Mouse (Mus musculus): ENCODE measurements around the gene Hypm. TPM values are rescaled to one million over a fixed set of nuclear protein-coding genes. Genes with fewer than 3 reads are reported as not detected.

The Hypm gene
- polyA plus RNA-seq (2015; fragmentation: Nextera tagmentation; extraction: Ambion mirVana), result not detected in 2 replicates

DNA sequence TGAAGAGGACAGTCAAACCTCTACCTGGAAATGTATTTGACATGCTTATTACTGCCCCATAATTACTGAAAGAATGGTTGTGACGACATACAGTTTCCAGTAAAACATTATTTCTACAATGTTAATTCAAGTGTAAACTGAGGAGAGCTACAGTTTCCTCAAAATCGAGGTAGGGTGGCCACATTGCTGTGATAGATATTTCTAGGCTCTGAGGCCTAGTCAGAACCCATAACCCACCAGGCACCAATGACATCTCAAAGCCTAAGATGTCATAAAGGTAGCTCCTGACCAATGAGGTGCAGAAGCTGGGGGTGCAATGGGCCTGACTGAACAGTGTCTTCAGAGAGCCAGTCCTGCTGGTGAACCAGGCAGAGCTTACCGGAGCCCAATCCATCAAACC is at the start of gene Hypm:
TSS of gene Hypm (plus strand) at position 301 of the 400 bp plus-strand sequence.
- no peaks in the 10 kb centered on the region for H3K27me3 ChIP-seq (ENCODE audit: control insufficient read depth, insufficient read depth, low read depth, low read length)
- ATAC-seq (ENCODE audit: low read depth), result no peak
- no peak within 1 kb of the TSS for H3K27ac ChIP-seq (ENCODE audit: low read length)
- no peak within 1 kb of the TSS for H3K9ac ChIP-seq (ENCODE audit: low read depth, low read length)
- H3K9me3 ChIP-seq (replicated peaks; ENCODE audit: control insufficient read depth, low read length), result no peaks in the 10 kb centered on the region
- no peaks in the 10 kb centered on the region for H3K36me3 ChIP-seq (ENCODE audit: control insufficient read depth, insufficient read depth)
- H3K4me2 ChIP-seq (ENCODE audit: low read depth, low read length), result no peak within 1 kb of the TSS
- H3K4me1 ChIP-seq (ENCODE audit: control insufficient read depth, low read depth, low read length), result no peaks in the 10 kb centered on the region
- WGBS (ENCODE audit: insufficient replicate concordance), result 57% methylated on average over 3 of the region's 3 CpGs
- no peak within 1 kb of the TSS for H3K4me3 ChIP-seq (ENCODE audit: low read depth, low read length)

DNA sequence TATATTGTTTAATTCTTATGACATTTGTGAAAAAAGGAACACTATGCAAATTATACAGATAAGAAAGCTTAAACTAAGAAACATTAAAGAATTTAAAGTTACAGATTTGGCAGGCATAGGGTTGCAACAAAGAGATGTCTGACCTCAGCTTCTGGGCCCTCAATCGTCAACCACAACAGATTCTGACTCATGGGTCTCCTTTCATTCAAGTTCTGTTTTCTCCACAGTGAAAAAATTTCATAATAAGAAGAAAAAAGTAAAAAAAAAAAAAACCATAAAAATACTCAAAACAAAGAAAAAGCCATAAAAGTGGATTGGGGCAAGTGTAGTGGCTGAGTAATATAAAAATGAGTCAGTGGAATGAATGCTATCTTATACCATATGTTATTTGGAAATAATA is 36.6 kb upstream of the Hypm start:
- WGBS (ENCODE audit: insufficient replicate concordance), result 44% methylated on average over 1 of the region's 1 CpGs
- Histone ChIP-seq H3K4me3 (ENCODE audit: low read depth, low read length) (no peak overlapping the region), H3K9me3 (replicated peaks; ENCODE audit: control insufficient read depth, low read length) (no peaks in the 10 kb centered on the region), H3K36me3 (ENCODE audit: control insufficient read depth, insufficient read depth) (no peaks in the 10 kb centered on the region), H3K4me2 (ENCODE audit: low read depth, low read length) (no peak overlapping the region), H3K27ac (ENCODE audit: low read length) (no peak overlapping the region), H3K4me1 (ENCODE audit: control insufficient read depth, low read depth, low read length) (no peaks in the 10 kb centered on the region), H3K9ac (ENCODE audit: low read depth, low read length) (no peak overlapping the region), H3K27me3 (ENCODE audit: control insufficient read depth, insufficient read depth, low read depth, low read length) (no peaks in the 10 kb centered on the region)
- ATAC-seq (ENCODE audit: low read depth), result no peak

DNA sequence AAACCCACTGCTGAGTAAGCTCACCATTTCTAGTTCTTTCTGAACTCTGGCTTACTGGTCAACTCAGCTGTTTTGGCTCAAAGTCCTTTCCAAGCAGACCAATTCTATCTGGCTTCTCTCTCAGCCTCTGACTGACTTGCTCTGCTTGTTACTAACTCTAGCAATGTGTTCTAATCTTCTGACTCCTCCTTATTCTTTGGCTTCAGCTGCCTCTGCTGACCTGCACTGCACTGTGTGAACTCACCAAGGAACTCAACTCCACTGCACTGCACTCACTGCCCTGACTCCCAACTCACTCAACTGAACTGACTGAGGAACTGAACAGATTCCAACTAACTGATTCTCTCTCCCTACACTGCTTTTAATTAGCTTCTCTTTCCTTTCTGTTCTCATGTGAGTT is 34.3 kb upstream of the Hypm start:
- H3K27me3 ChIP-seq (ENCODE audit: control insufficient read depth, insufficient read depth, low read depth, low read length), result no peaks in the 10 kb centered on the region
- H3K9me3 ChIP-seq (replicated peaks; ENCODE audit: control insufficient read depth, low read length), result no peaks in the 10 kb centered on the region
- no peak overlapping the region for H3K4me2 ChIP-seq (ENCODE audit: low read depth, low read length)
- H3K4me3 ChIP-seq (ENCODE audit: low read depth, low read length), result no peak overlapping the region
- H3K36me3 ChIP-seq (ENCODE audit: control insufficient read depth, insufficient read depth), result no peaks in the 10 kb centered on the region
- H3K4me1 ChIP-seq (ENCODE audit: control insufficient read depth, low read depth, low read length), result no peaks in the 10 kb centered on the region
- H3K27ac ChIP-seq (ENCODE audit: low read length), result no peak overlapping the region
- ATAC-seq (ENCODE audit: low read depth), result no peak
- H3K9ac ChIP-seq (ENCODE audit: low read depth, low read length), result no peak overlapping the region

DNA sequence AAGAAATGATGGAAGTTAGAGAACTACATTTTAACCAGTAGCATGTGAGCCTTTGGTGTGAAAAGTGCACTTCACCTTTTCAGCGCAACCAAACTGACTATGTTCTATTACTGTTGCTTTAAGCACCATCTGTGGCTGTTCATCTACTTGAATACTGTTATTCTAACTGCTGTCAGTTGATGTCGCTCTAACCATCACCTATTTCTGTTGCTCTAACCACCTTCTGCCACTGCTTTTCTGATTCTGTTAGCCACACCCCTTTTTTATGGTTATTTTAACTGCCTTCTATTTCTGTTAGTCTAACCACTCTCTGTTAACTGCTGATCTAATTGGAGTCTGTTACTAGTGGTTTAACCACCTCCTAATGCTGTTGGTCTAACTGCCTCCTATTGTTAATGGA is 11.9 kb upstream of the Hypm start:
- no peaks in the 10 kb centered on the region for H3K9me3 ChIP-seq (replicated peaks; ENCODE audit: control insufficient read depth, low read length)
- no peak overlapping the region for H3K4me3 ChIP-seq (ENCODE audit: low read depth, low read length)

DNA sequence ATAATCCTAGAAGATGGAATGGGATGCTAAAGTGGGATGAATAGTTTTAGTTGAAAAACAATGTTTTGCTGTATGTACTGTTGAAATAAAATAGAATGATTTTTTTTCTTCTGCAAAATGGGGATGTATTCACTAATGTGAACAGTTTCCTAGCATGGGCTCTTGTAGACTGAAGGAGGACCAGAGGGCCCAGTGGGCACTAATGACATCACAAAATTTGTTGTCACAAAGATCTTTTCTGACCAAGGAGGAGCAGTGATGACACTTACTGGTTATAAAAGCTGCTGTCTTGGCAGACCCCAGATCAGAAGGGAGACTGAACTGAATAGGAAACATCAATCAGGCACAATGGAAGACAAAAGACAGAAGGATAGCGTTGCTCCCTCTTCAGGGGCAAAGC is 2.7 kb downstream of the Hypm start, which contains the start of gene H2al3:
TSS of gene H2al3 (plus strand) at position 301 of the 400 bp plus-strand sequence.
- H3K4me3 ChIP-seq (ENCODE audit: low read depth, low read length), result no peak within 1 kb of the TSS
- no peaks in the 10 kb centered on the region for H3K9me3 ChIP-seq (replicated peaks; ENCODE audit: control insufficient read depth, low read length)
- H3K9ac ChIP-seq (ENCODE audit: low read depth, low read length), result no peak within 1 kb of the TSS
- no peaks in the 10 kb centered on the region for H3K36me3 ChIP-seq (ENCODE audit: control insufficient read depth, insufficient read depth)
- no peak for ATAC-seq (ENCODE audit: low read depth)
- no peaks in the 10 kb centered on the region for H3K27me3 ChIP-seq (ENCODE audit: control insufficient read depth, insufficient read depth, low read depth, low read length)
- H3K4me1 ChIP-seq (ENCODE audit: control insufficient read depth, low read depth, low read length), result no peaks in the 10 kb centered on the region
- no peak within 1 kb of the TSS for H3K4me2 ChIP-seq (ENCODE audit: low read depth, low read length)
- no peak within 1 kb of the TSS for H3K27ac ChIP-seq (ENCODE audit: low read length)
- 19% methylated on average over 1 of the region's 1 CpGs for WGBS (ENCODE audit: insufficient replicate concordance)

More for the DNA sequence above, 11.9 kb upstream of the Hypm start:
- ATAC-seq (ENCODE audit: low read depth), result no peak
- H3K36me3 ChIP-seq (ENCODE audit: control insufficient read depth, insufficient read depth), result no peaks in the 10 kb centered on the region
- no peak overlapping the region for H3K9ac ChIP-seq (ENCODE audit: low read depth, low read length)
- H3K27ac ChIP-seq (ENCODE audit: low read length), result no peak overlapping the region
- no peak overlapping the region for H3K4me2 ChIP-seq (ENCODE audit: low read depth, low read length)
- no peaks in the 10 kb centered on the region for H3K4me1 ChIP-seq (ENCODE audit: control insufficient read depth, low read depth, low read length)
- 66% methylated on average over 2 of the region's 2 CpGs for WGBS (ENCODE audit: insufficient replicate concordance)
- no peaks in the 10 kb centered on the region for H3K27me3 ChIP-seq (ENCODE audit: control insufficient read depth, insufficient read depth, low read depth, low read length)

DNA sequence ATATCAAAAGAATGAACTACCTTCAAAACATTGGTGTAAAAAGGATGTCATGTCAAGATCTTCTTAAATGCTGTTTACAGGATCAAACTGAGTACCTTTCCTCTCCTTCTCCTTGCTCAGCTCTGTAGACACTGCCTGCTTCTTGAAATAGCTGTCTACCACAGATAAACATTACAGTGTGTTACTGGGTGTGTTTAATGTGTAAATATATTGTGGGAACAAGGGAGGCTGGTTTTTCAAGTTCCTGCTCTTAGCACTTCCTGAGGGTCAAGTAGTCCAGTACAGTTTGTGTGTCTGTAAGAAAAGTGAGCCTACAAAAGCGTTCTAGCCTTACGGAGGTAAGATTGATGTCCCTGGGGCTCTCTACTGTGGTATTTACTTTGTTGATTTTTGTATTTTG is 15.1 kb downstream of the Hypm start:
- 68% methylated on average over 2 of the region's 2 CpGs for WGBS (ENCODE audit: insufficient replicate concordance)
- no peak for ATAC-seq (ENCODE audit: low read depth)
- no peak overlapping the region for H3K9ac ChIP-seq (ENCODE audit: low read depth, low read length)

DNA sequence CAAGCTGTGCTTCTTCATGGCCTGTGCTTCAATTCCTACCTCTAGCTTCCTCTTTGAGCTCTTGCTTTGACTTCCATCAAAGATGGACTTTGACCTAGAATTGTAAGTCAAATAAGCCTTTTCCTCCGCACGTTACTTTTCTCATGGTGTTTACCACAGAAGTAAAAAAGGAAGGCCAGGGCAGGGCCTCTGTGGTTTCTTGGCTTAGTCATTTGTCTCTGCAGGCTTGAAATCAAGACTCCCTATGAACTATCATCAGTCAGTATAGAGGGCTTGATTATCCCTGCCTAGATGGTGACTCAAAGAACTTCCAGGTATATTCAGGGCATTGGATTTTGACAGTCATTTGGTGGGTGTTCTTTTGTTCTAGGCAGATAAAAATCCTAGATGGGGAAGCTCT is 28.8 kb downstream of the Hypm start:
- no peak overlapping the region for H3K4me3 ChIP-seq (ENCODE audit: low read depth, low read length)
- ATAC-seq (ENCODE audit: low read depth), result no peak

More for the DNA sequence above, 15.1 kb downstream of the Hypm start:
- Histone ChIP-seq H3K4me1 (ENCODE audit: control insufficient read depth, low read depth, low read length) (no peaks in the 10 kb centered on the region), H3K4me3 (ENCODE audit: low read depth, low read length) (no peak overlapping the region), H3K27ac (ENCODE audit: low read length) (no peak overlapping the region), H3K4me2 (ENCODE audit: low read depth, low read length) (no peak overlapping the region), H3K36me3 (ENCODE audit: control insufficient read depth, insufficient read depth) (no peaks in the 10 kb centered on the region), H3K27me3 (ENCODE audit: control insufficient read depth, insufficient read depth, low read depth, low read length) (no peaks in the 10 kb centered on the region), H3K9me3 (replicated peaks; ENCODE audit: control insufficient read depth, low read length) (no peaks in the 10 kb centered on the region)

DNA sequence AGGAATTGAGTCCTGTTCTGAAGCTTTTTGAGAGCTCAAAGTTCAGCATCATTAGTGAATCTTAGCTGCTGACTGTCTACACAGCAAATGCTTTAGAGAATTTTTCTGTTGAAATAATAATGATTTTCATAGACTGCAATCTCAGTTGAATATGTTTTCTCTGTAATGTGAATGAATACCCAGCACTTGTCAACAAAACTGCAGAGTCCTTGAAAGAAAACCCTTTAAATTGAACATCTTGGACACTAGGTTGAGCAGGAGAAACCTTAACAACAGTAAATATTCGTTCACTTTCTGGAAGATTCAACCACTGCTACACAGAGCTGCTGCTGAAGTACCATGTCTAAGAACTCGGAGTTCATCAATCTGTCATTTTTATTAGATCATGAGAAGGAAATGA is 38.6 kb downstream of the Hypm start, which contains the start of gene Sytl5:
TSS of gene Sytl5 (plus strand) at position 301 of the 400 bp plus-strand sequence.
- Histone ChIP-seq H3K4me3 (ENCODE audit: low read depth, low read length) (no peak within 1 kb of the TSS), H3K4me1 (ENCODE audit: control insufficient read depth, low read depth, low read length) (no peaks in the 10 kb centered on the region), H3K4me2 (ENCODE audit: low read depth, low read length) (no peak within 1 kb of the TSS), H3K9ac (ENCODE audit: low read depth, low read length) (no peak within 1 kb of the TSS), H3K36me3 (ENCODE audit: control insufficient read depth, insufficient read depth) (no peaks in the 10 kb centered on the region), H3K27me3 (ENCODE audit: control insufficient read depth, insufficient read depth, low read depth, low read length) (no peaks in the 10 kb centered on the region), H3K9me3 (replicated peaks; ENCODE audit: control insufficient read depth, low read length) (no peaks in the 10 kb centered on the region), H3K27ac (ENCODE audit: low read length) (no peak within 1 kb of the TSS)
- ATAC-seq (ENCODE audit: low read depth), result no peak
- 39% methylated on average over 2 of the region's 2 CpGs for WGBS (ENCODE audit: insufficient replicate concordance)

More for the DNA sequence above, 28.8 kb downstream of the Hypm start:
- Histone ChIP-seq H3K4me1 (ENCODE audit: control insufficient read depth, low read depth, low read length) (no peaks in the 10 kb centered on the region), H3K4me2 (ENCODE audit: low read depth, low read length) (no peak overlapping the region), H3K27ac (ENCODE audit: low read length) (no peak overlapping the region), H3K9me3 (replicated peaks; ENCODE audit: control insufficient read depth, low read length) (no peaks in the 10 kb centered on the region), H3K9ac (ENCODE audit: low read depth, low read length) (no peak overlapping the region), H3K27me3 (ENCODE audit: control insufficient read depth, insufficient read depth, low read depth, low read length) (no peaks in the 10 kb centered on the region), H3K36me3 (ENCODE audit: control insufficient read depth, insufficient read depth) (no peaks in the 10 kb centered on the region)
- WGBS (ENCODE audit: insufficient replicate concordance), result 59% methylated on average over 2 of the region's 2 CpGs

Data from liver, embryonic 16.5 days (tissue).